Mouse (Mus musculus): ENCODE measurements around the gene L3mbtl2. TPM values are rescaled to one million over a fixed set of nuclear protein-coding genes. Genes with fewer than 3 reads are reported as not detected.

Gene L3mbtl2
- total and polyA plus RNA-seq, 3 experiments: 56.7 to 58.1 TPM; not detected in 1

DNA sequence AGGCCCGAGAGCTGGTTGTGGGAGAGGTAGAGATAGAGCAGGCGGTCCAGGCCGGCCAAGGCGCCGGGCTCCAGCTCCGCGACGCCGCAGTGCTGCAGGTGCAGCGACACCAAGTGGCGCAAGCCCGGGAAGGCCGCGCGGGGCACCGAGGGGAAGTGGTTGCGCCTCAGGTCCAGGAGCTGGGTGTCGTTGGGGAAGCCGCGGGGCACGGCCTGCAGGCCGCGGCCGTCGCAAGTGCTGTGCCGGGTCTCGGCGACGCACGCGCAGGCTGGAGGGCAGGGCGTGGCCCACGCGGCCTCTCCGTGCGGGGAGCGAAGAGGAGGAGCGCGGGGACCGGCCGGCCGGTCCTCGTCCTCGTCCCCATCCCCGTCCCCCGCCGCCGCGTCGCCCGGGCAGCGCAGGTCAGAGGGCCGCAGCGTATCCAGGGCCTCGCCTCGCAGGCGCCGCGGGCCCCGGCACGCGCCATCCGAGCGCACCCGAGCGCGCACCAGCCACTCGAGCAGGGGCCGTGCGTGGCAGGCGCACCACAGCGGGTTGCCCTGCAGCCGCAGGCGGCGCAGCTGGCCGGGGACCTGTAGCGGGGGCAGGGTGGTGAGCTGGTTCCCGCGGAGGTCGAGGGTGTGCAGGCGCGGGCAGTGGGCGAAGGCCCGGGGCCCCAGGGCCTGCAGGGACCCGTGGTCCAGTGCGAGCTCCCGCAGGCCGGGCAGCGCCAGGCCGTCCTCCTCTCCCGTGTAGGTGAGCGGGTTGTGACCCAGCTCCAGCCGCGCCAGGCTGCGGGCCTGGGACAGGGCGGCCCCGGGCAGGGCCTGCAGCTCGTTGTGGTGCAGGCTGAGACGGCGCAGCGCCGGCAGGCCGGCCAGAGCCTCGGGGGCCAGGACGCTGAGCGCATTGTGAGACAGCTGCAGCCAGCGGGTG lies 30.5 kb downstream of the L3mbtl2 start:
- TF ChIP-seq SMC3 (IDR thresholded peaks at IDR 0.05; ENCODE audit: low read depth, low read length) (peak; percentile 69), CTCF (IDR thresholded peaks at IDR 0.05 in 2 of 3, conservative IDR thresholded peaks at IDR 0.05 in 1 of 3; ENCODE audit: control insufficient read depth in 1 of 3, insufficient read depth in 1 of 3, low read depth in 2 of 3, low read length in 3 of 3, poor library complexity in 1 of 3, severe bottlenecking in 1 of 3) (peak in 2 of 3 experiments; percentile 70 to 77; a peak in 5 of 6 replicates), TCF12 (IDR thresholded peaks at IDR 0.05; ENCODE audit: low read depth, low read length) (0 out of 2 replicates have a peak, but pooled peaks have one; percentile 9), NRF1 (IDR thresholded peaks at IDR 0.05; ENCODE audit: insufficient read depth, low read depth, low read length, poor library complexity, severe bottlenecking) (0 out of 2 replicates have a peak, but pooled peaks have one; percentile 23), RAD21 (IDR thresholded peaks at IDR 0.05; ENCODE audit: low read depth, low read length) (peak; percentile 60), MAX (IDR thresholded peaks at IDR 0.05; ENCODE audit: low read length) (no peak), SIN3A (IDR thresholded peaks at IDR 0.05; ENCODE audit: low read length) (peak; percentile 29; the same call in 1 of the 2 replicates), ZC3H11A (IDR thresholded peaks at IDR 0.05; ENCODE audit: low read depth, low read length) (peak; percentile 53), MYB (IDR thresholded peaks at IDR 0.05; ENCODE audit: low read depth, low read length) (no peak)
- Histone ChIP-seq H3K4me3 (ENCODE audit: control insufficient read depth in 1 of 2, insufficient read depth in 1 of 2, low read depth in 2 of 2, low read length in 2 of 2) (peak overlapping the region; percentile 28 to 35; a peak in 2 of 4 replicates), H3K27ac (ENCODE audit: control insufficient read depth, low read depth, low read length) (no peak overlapping the region), H3K9me3 (replicated peaks; ENCODE audit: insufficient read depth, low read length) (no peaks in the 10 kb centered on the region), H3K9ac (ENCODE audit: control insufficient read depth, low read depth, low read length, poor library complexity, severe bottlenecking) (peak overlapping the region; percentile 50), H3K4me1 (ENCODE audit: control insufficient read depth in 1 of 2, insufficient read depth in 2 of 2, low read length in 2 of 2) (no peaks in the 10 kb centered on the region), H3K79me2 (ENCODE audit: control insufficient read depth, insufficient read depth, low read length, poor library complexity) (no peaks in the 10 kb centered on the region), H3K27me3 (ENCODE audit: control insufficient read depth in 1 of 2, insufficient read depth in 2 of 2, low read length in 2 of 2) (no peaks in the 10 kb centered on the region), H3K36me3 (ENCODE audit: control insufficient read depth in 1 of 2, insufficient read depth in 2 of 2, low read length in 2 of 2) (no peaks in the 10 kb centered on the region)
- peak; percentile 66 for DNase-seq (ENCODE audit: low read depth, low spot score)

GRCm38 (mm10) chr15:81694891-81695290 lies 31.2 kb downstream of the L3mbtl2 start:
- Histone ChIP-seq H3K79me2 (ENCODE audit: control insufficient read depth, insufficient read depth, low read length, poor library complexity) (no peaks in the 10 kb centered on the region), H3K27ac (ENCODE audit: control insufficient read depth, low read depth, low read length) (no peak overlapping the region), H3K4me1 (ENCODE audit: control insufficient read depth in 1 of 2, insufficient read depth in 2 of 2, low read length in 2 of 2) (peaks cover 0 to 2% of the 10 kb centered on the region in 2 experiments; a peak in 1 of 4 replicates), H3K9ac (ENCODE audit: control insufficient read depth, low read depth, low read length, poor library complexity, severe bottlenecking) (no peak overlapping the region), H3K36me3 (ENCODE audit: control insufficient read depth in 1 of 2, insufficient read depth in 2 of 2, low read length in 2 of 2) (0 out of 4 replicates have a peak, but pooled peaks cover 0 to 1% of the 10 kb centered on the region in 2 experiments), H3K9me3 (replicated peaks; ENCODE audit: insufficient read depth, low read length) (no peaks in the 10 kb centered on the region), H3K4me3 (ENCODE audit: control insufficient read depth in 1 of 2, insufficient read depth in 1 of 2, low read depth in 2 of 2, low read length in 2 of 2) (no peak overlapping the region), H3K27me3 (ENCODE audit: control insufficient read depth in 1 of 2, insufficient read depth in 2 of 2, low read length in 2 of 2) (no peaks in the 10 kb centered on the region)
- no peak for DNase-seq (ENCODE audit: low read depth, low spot score)
- TF ChIP-seq UBTF (IDR thresholded peaks at IDR 0.05; ENCODE audit: borderline replicate concordance, insufficient read depth, low read depth, low read length) (no peak), SIN3A (IDR thresholded peaks at IDR 0.05; ENCODE audit: low read length) (no peak)

- Histone ChIP-seq H3K4me1 (ENCODE audit: control insufficient read depth in 1 of 2, insufficient read depth in 2 of 2, low read length in 2 of 2) (peaks cover 2 to 11% of the 10 kb centered on the region in 2 experiments; a peak in 2 of 4 replicates), H3K27ac (ENCODE audit: control insufficient read depth, low read depth, low read length) (no peak within 1 kb of the TSS), H3K9ac (ENCODE audit: control insufficient read depth, low read depth, low read length, poor library complexity, severe bottlenecking) (no peak within 1 kb of the TSS), H3K79me2 (ENCODE audit: control insufficient read depth, insufficient read depth, low read length, poor library complexity) (no peaks in the 10 kb centered on the region), H3K36me3 (ENCODE audit: control insufficient read depth in 1 of 2, insufficient read depth in 2 of 2, low read length in 2 of 2) (peaks cover 0 to 8% of the 10 kb centered on the region in 2 experiments; a peak in 1 of 4 replicates), H3K27me3 (ENCODE audit: control insufficient read depth in 1 of 2, insufficient read depth in 2 of 2, low read length in 2 of 2) (no peaks in the 10 kb centered on the region), H3K9me3 (replicated peaks; ENCODE audit: insufficient read depth, low read length) (no peaks in the 10 kb centered on the region), H3K4me3 (ENCODE audit: control insufficient read depth in 1 of 2, insufficient read depth in 1 of 2, low read depth in 2 of 2, low read length in 2 of 2) (no peak within 1 kb of the TSS)
- TF ChIP-seq KAT2A (conservative IDR thresholded peaks at IDR 0.05; ENCODE audit: low read depth, low read length) (no peak), MYB (IDR thresholded peaks at IDR 0.05; ENCODE audit: low read depth, low read length) (no peak), USF1 (IDR thresholded peaks at IDR 0.05; ENCODE audit: low read depth, low read length) (no peak), TBP (IDR thresholded peaks at IDR 0.05; ENCODE audit: low read depth, low read length) (no peak), CHD2 (IDR thresholded peaks at IDR 0.05; ENCODE audit: low read length) (no peak), ZNF384 (IDR thresholded peaks at IDR 0.05; ENCODE audit: low read depth, low read length) (no peak), CTCF (IDR thresholded peaks at IDR 0.05 in 2 of 3, conservative IDR thresholded peaks at IDR 0.05 in 1 of 3; ENCODE audit: control insufficient read depth in 1 of 3, insufficient read depth in 1 of 3, low read depth in 2 of 3, low read length in 3 of 3, poor library complexity in 1 of 3, severe bottlenecking in 1 of 3) (no peak), GATA1 (IDR thresholded peaks at IDR 0.05; ENCODE audit: low read depth, low read length) (no peak)
- no peak for DNase-seq (ENCODE audit: low read depth, low spot score)
Observed at GRCm38 (mm10) chr15:81697175-81697574, 33.5 kb downstream of the L3mbtl2 start, which contains the start of gene Chadl. Gene Chadl, minus strand, starts transcription at chr15:81697287.
